Mouse (Mus musculus): ENCODE measurements around the gene Ttl.

Gene Ttl

DNA sequence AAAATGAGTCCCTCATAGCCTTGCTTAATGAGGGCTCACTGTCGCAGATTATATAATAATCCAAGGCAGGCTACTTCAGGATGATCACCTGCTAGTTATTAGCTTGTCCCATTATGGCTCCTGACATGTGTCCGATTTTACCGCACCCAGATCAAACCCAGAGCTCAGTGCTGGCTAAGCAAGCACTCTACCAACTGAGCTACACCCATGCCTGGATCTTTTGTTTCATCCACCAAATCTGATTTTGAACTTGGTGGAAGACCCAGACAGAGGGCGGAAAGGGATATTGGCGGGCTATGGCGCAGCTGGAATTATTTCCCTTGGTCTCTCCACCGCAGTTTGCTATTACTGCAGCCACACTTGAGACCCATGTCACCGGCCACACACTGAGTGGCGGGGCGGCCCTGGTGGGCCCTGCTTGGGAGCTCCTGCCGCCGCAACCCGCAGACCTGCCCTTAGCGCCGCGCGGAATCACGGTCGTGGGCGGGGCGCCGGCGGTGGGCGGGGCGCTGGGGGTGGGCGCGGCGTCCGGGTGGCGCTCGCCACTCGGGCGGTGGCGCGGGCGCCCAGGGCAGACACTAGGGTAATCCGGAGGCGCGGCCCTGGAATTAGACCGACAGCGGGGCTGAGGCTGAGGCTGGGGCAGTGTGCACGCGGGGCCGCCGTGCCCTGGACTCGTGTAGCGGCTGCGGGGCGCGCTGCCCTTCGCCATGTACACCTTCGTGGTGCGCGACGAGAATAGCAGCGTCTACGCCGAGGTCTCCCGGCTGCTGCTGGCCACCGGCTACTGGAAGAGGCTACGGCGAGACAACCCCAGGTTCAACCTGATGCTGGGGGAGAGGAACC is at the start of gene Ttl:
Gene Ttl (plus strand): TSS at position 506 of the 846 bp plus-strand sequence.
- peak; percentile 84 for DNase-seq

DNA sequence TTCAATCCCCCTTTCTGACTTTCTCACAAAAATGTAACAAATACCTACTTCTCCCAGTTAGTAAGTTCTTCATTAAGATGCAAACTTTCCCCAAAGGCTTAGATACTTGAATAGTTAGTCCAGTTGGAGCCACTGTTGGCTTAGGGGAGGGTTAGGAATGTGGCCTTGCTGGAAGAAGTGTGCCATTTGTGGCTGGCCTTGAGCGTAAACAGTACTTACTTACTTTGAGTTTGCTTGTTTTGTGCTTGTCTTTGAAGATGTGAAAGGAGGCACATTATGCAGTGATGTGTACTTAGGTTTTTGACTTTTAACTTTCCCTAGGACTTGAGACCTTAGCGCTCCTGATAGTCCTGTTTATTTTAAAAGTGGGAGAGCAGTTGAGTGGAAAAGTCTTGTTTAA is 45.6 kb upstream of the Ttl start:
- peak; percentile 40 for DNase-seq

DNA sequence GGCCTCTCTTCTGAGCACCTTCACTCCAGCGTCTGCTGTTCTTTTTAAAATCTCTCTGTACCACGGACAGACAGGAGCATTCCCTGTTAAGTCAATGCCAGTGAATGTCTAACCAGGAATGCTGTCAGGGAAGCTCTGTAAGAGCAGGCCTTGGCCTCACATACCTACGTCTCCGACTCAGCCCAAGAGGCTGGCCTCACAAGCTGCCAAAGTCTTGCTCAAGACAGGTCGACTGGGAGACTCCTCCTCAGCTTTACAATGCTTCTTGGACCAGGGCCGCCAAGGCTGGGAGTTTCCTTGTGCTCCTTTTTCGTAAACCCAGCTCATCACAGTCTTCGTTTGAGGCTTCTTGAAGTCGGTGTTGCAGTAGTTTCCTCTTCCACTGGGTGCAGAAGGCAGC is 40.9 kb upstream of the Ttl start:
- DNase-seq: peak; percentile 52

DNA sequence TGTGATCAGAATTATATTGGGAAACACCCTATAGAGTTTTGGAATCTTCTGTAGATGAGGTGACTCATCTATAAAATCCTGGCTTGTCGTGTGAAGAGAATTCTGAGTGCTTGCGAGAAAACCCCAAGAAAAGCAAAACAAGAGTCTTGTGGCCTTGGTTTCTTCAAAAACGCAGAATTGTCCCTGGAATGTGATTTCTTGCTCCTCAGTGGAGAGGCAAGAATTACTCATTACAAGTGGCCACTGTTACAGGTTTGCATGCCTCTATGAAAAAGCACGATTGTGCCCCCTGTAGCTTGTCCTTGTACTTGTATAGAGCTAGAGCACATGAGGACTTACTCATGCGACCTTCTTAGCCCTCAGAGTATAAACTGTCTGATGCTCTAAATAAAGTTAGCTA is 30.4 kb upstream of the Ttl start:
- DNase-seq: no peak

DNA sequence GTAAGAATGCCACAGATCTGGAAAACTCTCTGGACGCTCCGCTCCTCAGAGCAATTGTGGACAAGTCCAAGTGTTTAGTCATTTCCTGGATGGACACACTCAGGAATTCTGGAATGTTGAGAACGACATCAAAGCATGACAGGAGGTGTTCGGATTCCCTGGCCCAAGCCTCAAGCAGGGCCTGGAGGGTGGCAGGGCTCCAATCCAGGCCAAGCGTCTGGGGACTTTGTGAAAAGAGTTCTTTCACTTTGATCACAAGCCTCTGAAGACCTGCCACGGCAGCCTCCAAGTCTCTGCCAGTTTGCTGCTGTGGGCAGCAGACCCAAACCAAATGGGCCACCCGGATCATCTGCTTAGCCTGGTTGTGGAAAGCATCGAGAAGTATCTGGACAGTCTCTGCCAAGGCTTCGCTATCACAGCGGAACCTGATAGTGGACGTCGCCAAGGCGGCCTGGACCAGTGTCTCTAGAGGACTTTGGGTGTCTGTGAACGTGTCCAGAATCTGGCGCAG is 27.3 kb upstream of the Ttl start:
- DNase-seq: no peak

DNA sequence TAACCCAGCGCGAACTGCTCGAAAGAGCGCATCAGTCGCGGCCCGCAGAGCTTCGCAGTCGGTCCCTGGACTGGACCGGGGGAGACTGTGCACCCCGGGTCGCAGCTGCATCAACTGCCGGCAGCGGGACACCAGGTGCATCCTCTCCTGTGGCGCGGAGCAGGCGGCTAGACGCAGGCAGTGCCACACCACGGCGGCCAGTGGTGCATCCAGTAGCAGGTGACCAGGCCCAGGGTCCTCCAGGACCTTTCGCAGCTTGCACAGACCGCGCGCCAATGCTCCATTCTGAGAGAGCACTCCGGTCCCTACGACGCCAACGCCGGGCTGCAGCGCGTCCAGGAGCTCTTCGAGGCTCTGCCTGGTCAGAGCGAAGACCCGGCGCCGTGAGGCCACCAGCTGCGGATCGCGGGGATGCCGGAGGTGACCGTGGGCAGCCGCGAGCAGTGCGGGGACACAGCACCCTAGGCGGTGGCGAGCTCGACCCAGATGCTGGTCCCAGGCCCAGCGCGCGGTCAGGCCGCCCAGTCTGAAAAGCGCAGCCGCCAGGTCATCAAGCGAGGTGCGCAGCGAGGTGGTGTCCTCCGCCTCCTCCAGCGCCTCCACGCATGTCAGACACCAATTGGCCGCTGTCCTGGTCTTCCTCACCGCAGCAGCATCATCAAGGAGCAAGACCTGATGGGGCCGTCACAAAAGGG is 26.7 kb upstream of the Ttl start:
- DNase-seq: no peak

DNA sequence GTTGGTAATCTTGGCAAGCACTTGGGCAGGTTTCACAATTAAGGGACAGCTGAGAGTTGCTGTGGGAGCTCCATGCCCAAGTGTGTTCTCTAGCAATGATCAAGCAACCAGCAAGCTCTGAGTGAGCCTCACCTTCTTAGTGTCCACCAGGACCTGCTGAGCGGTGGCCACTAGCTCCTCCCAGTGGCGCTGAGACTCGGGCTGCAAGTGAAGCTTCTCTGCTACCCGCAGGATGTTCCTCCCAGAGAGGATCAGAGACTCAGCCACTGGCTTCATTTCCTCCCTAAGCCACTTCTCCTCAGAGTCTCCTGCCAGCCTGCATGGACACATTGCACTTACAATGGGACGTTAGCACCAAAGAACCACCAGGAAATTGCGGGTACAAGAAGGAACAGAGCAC is 25.2 kb upstream of the Ttl start:
- peak; percentile 21 for DNase-seq

DNA sequence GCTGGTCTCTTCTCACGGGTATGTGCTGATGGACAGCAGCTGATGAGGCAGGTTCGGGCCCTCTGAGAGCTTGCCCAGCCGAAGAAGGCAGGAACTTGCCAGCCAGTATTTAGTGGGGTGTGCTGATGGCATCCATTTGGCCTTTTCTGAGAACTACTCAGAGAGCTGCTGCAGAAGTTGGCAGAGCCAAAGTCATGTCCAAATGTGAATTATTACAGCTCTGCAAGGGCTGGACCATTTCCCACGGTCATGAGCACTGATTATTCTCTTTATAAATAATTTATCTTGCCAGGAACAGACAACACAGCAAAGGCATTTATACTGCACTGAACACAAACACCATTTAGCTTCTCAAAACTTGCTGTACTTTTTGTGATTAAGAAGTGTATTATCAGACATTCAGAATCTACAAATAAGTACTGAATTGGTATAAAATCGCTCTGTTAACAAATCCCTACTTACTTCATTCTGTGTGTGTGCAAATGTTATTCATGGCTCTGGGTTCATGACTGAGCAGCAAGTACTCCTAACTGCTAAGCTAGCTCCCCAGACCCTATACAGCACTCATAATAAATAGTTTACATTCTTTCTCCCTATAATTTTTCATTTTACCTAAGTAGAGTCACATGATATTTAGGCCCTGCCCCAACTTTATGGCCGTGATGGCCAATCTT is 19.4 kb upstream of the Ttl start:
- peak; percentile 33 for DNase-seq

DNA sequence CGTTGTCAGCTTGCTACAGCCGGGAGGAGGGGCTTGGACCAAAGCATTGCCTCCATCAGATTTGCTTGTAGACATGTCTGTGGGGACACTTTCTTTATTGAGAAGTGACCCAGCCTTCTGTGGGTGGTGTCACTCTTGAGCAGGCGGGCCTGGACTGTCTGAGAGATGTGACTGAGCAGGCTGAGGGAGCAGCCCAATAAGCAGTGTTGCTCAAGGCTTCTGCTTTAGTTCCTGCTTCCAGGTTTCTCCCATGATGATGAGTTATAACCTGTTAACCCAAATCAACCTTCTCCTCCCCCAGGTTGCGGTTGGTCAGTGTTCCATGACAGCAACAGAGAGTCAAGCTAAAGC is 18.9 kb upstream of the Ttl start:
- DNase-seq: no peak

DNA sequence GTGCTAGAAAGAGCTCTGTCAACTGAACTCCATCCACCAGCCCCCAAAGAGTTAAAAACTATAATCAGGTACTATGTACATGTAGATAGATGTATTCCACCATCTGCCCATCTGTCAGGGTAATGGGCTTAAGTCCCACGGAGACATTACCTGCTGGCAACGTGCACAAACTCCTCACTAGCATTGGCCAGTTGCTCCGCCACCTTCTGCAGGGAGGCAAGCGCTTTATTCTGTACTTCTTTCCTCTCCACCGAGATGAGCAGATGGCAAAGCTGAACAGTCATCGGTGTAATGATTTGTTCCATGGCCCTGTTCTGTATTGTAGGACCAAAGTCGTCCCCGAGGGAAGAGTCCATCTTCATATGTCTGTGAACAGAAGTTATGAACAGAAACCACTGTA is 17.9 kb upstream of the Ttl start, which contains the start of gene Vinac1:
Gene Vinac1 (minus strand): TSS at position 362 of the 400 bp plus-strand sequence.
- no peak for DNase-seq

DNA sequence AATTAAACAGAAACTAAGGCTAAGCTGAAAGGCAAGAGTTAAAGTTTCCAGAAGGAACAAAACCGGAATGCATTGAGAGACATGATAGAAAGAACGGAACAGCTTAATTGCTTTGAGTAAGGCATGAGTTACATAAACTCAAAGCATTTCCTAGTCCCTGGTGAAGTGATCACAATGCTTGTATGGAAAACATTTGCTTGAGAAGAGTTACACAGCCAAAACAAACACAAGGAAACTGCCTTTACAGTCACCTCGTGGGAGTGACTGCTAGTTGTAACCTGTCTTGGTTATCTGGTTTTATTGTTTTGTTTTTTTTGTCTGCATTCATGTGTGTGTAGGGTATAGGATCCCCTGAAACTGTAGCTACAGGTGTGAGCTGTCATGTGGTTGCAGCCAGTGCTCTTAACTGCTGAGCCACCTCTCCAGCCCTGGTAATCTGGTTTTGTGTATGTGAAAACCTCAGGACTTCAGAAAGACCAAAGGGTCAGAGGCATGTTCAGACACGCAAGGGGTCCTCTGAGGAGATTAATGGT is 13.2 kb upstream of the Ttl start:
- DNase-seq: no peak

DNA sequence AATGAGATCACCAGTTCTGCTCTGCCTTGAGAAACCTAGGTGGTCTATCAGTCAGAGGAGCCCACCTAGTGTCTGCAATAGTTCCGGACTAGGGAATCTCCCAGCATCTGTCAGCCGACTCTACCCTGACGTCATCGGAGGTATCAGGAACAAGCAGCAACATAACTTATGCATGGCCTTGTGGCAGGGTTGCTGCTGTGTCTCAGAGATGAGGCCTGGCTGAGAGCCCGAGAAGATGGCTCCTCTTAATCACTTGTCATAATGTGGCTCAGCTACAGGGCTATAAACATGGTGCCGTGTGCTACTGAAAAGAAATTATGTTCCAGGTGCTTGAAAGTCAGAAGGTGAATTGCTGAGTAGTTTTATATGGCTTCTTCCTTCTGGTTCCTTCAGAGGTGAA is 10.0 kb upstream of the Ttl start:
- DNase-seq: no peak

DNA sequence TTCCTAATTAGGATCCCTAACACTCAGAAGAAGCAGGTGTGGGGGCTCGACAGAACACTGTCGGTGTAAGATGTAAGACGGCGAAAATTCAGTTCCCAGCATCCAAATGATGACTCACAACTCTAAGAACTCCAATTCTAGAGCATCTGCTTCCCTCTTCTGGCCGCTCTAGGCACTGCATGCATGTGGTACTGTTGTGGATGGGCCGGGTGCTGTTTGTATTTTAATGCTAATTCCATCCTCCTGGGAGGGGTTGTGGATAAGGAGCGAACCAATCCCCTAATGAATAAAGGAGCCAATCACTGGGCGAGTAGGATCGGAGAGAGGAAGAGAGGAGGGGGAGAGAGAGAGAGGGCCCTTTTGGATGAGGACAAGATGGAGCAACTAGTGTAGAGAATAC is 9.1 kb upstream of the Ttl start:
- DNase-seq: peak; percentile 53

DNA sequence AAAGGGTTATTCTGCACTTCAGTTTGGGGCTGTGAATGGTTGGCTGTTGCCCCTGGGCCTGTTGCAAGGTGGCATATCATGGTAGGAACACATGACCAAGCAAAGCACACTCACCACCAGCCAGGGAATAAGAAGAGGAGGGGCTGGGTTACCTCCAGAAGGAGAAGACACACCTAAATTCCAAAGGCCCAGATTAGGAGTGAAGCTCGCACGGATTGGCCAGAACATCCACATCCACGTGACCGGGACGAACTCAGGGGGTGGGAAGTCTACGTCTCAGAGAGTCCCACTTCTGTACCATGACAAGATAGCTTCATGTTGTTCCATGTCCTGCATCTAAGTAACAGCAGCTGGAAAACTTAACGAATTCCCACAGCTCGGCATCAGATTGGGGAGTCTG is 8.5 kb upstream of the Ttl start:
- no peak for DNase-seq

DNA sequence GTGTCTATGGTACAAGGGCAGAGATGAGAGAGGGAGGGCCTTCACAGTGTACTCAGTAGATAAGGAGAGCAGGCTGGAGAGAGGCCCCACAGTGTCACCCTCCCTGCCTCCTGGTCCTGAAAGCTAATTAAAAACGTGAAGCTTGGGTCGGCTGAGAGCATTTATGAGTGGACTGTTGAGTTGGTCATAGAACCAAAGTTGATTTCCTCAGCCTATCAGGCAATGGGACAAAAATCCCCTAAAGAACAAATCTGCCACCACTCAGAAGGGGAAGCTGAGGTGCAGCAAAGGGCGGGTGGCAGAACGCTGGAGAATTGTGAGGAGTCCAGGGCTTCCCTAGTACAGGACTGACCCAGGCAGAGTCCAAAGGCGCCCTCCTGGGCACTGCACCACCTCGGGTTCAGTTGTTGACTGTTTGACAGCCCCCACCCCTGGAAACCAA is 7.8 kb upstream of the Ttl start:
- DNase-seq: no peak

DNA sequence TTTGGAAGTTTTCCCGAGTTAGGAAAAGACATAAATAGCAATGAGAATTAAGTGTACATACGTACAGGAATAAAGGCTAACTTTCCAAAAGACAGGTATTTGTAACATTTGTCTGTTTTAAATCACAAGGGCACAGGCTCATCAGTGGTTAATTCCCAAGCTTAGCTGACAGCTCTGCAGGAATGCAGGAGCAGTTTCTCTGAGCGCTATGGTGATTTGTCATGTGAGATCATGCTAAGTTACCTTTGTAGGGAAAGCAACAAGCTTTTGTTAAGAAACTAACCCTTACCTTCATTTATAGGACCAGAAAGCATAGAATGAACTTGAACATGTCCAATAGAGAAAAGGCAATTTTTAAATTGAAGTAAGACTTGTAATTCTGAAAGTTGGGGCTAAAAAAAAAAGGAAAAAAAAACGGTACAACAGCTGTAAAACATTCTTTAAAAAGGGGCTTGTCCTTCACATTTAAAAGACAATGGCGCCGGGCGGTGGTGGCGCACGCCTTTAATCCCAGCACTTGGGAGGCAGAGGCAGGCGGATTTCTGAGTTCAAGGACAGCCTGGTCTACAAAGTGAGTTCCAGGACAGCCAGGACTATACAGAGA is 4.2 kb upstream of the Ttl start:
- DNase-seq: no peak

DNA sequence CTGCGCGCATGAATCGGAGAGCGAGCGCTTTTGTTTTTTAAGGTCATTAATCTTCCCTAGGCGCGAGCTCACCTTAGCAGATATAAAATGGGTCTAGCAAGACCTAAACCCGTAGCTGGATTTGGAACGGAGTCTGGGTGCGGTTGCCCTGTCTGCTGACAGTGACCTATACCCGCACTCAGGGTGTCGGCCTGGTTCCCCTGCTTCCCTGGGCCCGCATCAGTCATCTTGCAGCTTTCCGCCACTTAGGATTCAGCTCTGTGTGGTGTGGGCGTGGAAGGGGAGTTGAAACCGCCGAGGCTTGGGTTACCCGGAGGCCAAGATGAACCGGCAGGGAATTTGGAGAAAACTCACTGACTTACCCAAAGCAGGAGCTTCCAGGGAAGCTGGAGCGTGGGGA is 584 bp downstream of the Ttl start:
- DNase-seq: peak; percentile 67

DNA sequence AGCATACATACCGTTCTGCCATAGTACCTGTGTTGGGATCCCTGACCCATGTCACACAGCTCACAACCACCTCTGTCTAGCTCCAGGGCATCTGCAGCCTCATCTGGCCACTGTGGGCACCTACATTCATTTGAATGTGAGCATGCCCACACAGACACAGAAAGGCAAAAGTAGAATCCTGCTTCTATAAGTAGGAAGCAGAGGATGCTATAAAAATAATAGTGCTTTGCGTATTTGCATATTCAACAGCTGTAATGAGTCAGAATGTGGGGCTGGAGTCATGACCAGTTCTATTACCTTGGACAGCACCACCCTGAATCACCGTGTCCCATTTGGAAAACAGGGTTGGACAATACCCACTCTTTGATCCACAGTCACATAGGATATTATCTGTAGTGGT is 4.6 kb downstream of the Ttl start:
- no peak for DNase-seq

DNA sequence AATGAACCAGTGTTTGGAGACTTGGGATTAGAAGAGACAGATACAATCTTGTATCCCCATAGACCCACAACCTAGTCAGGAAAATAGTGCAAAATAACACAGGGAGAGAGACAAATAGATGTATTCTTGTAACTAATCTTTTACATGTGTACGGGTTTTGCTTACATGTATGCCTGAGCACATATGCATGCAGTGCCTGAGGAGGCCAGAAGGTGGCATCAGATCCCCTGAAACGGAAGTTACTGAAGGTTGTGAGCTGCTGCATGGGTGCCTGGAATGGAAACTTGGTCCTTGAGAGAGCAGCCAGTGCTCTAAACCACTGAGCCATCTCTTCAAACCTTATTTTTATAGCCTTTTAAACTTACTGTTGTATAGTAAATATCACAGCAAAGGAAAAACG is 12.6 kb downstream of the Ttl start:
- DNase-seq: peak; percentile 61

DNA sequence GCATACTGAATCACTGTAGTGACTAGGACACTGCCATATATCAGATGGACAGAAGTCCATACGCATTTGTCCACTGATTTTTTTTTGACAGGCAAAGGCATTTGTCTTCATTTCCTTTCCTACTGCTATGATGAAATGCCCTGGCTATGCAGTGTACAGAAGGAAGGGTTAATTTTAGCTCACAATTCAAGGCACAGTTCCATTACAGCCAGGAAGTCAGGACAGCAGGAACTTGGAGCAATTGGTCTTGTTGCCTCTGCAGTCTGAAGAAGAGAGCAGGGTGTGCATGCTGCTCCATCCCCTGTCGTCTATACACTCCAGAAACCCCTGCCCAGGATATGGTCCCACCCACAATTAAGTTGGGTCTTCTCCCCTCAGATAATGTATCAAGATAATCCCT is 13.5 kb downstream of the Ttl start:
- no peak for DNase-seq

DNA sequence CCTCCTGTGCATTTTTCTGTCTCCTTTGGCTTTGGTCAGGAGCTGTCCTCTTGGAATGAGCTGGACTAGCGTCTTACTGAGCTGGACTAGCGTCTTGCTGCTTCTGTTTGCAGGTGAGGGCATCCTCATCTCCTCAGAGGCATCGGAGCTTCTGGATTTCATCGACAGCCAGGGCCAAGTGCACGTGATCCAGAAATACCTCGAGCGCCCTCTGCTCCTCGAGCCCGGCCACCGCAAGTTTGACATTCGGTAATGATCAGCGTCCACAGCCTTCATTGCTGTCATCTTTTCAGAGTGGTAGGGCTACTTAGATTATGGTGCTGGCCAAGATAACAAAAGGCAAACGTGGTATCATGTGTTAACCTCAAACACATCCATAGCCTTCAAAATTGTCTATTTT is 15.4 kb downstream of the Ttl start:
- no peak for DNase-seq

DNA sequence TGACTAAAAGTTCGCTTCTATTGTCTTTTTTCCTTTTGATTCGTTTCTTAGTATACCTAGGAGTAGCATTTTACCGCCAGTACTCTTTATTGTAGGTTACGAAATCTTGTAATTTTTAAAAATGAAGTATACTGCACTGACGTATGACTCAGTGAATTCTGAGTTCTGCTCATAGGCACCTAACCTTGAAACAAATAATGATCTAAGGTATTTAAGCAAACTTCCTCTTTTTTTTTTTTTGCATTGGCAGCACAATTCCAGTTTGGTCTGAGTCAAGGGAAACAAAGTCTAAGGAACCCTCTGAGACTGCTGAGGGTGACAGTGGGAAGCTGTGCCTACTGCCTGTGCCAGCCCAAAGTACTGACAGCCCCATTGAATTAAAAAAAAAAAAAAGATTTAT is 17.8 kb downstream of the Ttl start:
- DNase-seq: no peak

DNA sequence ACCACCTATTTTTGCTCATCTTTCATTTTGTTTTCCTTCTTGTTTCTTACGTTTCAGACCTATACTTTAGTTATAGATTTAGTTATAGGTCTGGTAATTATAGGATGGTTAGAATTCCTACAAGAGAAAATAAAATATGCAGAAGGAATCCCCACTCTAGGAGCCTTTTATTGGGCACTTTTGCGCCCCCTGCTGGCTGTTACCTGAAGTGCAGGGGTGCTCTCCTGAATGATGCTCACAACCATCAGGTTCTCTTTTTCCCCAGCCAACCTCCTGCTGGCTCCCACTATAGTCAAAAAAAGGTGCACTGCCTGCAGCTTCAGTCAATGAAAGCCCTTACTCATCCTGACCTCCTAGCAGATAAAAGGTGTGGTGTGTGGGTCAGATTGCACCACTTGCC is 19.2 kb downstream of the Ttl start:
- DNase-seq: peak; percentile 41
